Mouse (Mus musculus): ENCODE results near the gene Prr15l.

DNA sequence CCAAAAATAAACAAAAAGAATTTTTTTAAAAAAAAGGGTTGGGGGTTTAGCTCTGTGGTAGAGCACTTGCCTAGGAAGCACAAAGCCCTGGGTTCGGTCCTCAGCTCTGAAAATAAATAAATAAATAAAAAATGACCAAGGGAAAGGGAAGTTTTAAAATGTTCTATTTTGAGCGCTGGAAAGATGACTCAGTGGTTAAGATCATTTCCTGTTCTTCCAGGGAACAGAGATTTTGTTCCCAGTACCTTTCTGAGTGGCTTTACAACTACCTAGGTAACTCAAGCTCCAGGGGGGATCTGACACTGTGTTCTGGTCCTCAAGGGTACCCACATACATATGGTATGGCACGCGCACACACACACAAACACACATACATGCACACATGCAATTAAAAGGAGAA is 32.0 kb upstream of the Prr15l start:
- no peak for TF ChIP-seq CTCF (IDR thresholded peaks at IDR 0.05; ENCODE audit: extremely low read depth, insufficient read depth, insufficient read length, insufficient replicate concordance)
- no peak for TF ChIP-seq POLR2A (IDR thresholded peaks at IDR 0.05; ENCODE audit: low read depth, low read length)

All from spleen, adult 2 months (tissue).